Mouse (Mus musculus): ENCODE results near the gene Eya3.

The Eya3 gene

GRCm38 (mm10) chr4:132639191-132639713 lies 465 bp downstream of the Eya3 start:
- peak; percentile 23 for DNase-seq (ENCODE audit: low read depth, low spot score)

DNA sequence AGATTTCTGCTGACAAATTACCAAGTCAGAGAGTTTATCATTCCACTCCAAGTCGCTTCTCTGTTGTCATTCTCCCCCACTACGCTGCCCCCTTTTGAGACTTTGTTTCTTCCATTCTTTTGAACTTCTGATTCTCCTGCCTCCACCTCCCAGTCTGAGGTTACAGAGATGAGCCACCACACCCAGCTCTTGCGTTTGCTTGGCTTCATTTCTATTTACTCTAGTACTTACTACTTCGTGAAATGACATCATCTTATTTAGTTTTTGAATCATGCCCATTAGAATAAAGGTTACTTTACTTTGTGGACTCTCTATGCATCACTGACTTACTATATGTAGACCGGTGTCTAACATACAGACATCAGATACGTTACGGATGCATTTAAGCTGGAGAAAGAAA lies 8.7 kb downstream of the Eya3 start:
- DNase-seq (ENCODE audit: low read depth, low spot score): no peak

DNA sequence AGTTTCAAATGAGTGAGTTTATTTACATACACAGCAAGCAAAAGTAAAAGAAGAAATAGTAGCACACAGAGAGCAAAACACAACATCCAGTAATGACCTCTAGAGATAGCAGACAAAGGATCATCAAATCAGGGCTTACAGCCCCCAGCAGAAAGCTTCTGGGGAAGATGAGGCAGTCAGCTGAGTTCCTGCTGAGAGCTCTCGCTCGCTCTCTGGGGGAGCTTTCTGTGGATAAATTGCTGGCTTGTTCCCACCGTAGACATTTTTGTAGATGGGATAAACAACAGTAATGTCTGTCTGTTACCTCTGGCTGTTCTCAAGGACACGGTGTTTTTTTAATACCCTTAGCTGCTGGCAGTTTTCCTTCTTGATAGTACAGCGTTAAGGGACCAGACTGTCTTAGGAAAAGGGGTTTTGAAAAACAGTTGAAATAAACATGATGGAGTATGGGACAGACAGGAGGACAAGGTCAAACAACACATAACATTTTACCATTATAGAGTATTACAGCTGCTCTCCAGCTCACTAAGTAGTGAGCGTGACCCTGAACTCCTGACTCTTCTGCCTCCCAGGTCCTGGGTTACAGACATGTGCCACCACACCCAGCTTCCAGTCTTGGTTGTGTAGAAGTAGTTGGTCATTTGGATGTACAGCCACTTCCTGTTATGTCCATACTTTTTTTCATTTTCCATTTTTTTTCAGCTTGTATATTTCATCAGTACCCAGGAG lies 10.6 kb downstream of the Eya3 start:
- peak; percentile 81 for DNase-seq (ENCODE audit: low read depth, low spot score)

- DNase-seq (ENCODE audit: low read depth, low spot score): no peak
These were observed 14.1 kb downstream of the Eya3 start for GRCm38 (mm10) chr4:132652842-132653241.

- DNase-seq (ENCODE audit: low read depth, low spot score): no peak
These were observed 15.0 kb downstream of the Eya3 start for GRCm38 (mm10) chr4:132653799-132654198.

DNA sequence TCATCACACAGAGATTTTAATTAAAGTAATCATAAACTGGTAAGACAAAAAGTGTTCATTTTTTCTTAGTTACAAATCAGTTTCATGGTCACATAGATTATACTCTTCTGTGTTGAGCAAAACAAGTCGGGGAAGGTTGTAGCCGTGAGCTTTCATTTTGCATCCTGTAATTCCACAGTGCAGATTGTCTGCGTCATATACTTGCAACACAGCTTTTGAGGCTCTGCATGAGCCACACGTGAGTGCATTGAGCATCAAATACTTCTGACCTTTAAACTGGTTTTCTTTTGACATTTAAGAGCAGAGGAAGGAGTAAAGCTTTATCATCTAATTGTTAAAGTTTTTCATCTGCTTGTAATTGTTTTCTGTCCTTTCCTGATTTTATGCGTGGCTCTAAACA lies 16.5 kb downstream of the Eya3 start:
- no peak for DNase-seq (ENCODE audit: low read depth, low spot score)

GRCm38 (mm10) chr4:132659106-132659505 lies 20.3 kb downstream of the Eya3 start:
- DNase-seq (ENCODE audit: low read depth, low spot score): no peak

GRCm38 (mm10) chr4:132672697-132673096 lies 33.9 kb downstream of the Eya3 start:
- no peak for DNase-seq (ENCODE audit: low read depth, low spot score)

- DNase-seq (ENCODE audit: low read depth, low spot score): peak; percentile 50
These were observed 38.2 kb downstream of the Eya3 start for GRCm38 (mm10) chr4:132676771-132677539.

GRCm38 (mm10) chr4:132689634-132690033 lies 50.8 kb downstream of the Eya3 start:
- no peak for DNase-seq (ENCODE audit: low read depth, low spot score)

GRCm38 (mm10) chr4:132693366-132693765 lies 54.6 kb downstream of the Eya3 start:
- no peak for DNase-seq (ENCODE audit: low read depth, low spot score)

DNA sequence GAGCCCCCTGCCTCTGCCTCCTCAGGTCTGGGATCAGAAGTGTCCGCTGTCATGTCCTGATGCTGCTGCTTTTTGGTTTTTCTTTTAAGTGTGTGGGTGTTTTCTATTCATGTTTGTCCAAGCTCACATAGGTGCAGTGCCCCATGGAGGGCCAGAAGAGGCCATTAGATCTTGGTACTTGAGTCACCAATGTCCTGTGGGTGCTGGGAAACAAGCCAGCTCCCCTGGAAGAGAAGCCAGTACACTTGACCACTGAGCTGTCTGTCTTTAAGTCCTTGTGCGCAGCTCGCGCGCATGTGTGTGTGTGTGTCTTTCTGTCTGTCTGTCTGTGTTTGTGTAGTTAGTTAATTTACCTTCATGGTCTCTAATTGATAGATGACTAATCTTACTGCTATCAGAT lies 63.3 kb downstream of the Eya3 start:
- no peak for DNase-seq (ENCODE audit: low read depth, low spot score)

DNA sequence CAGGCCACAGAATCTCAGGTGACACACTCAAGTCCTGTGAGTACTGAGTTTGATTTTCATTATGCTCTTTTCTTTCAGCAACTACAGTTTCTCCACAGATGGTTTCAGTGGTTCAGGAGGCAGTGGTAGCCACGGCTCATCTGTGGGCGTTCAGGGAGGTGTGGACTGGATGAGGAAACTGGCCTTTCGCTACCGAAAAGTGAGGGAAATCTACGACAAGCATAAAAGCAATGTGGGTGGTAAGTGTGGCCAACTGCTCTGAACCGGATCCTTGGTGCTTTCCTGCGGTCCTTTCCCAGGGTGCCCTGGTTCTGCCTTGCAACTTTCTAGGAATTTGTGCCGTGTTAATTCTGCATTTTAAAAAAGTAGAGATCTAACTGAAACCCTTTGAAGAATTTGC lies 68.1 kb downstream of the Eya3 start:
- no peak for DNase-seq (ENCODE audit: low read depth, low spot score)

DNA sequence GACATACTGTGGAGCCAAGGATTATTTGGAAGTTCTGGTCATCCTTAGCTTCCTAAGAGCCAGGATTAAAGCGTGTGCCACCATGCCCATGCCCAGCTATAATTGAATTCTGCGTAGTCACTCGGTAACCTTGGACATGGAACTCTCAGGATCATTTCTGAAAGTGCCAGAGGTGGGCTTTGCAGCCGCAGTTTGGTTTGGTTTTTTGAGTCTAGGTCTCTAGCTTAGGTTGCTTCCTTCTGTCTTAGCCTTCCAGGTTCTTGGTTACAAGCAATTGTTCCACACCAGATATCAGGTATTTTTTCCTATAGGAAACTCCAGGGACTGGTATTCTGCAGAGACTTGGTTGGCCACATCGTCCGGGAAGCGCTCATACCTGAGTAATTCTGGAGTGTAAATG lies 74.4 kb downstream of the Eya3 start:
- no peak for DNase-seq (ENCODE audit: low read depth, low spot score)

GRCm38 (mm10) chr4:132718251-132718650 lies 79.5 kb downstream of the Eya3 start:
- DNase-seq (ENCODE audit: low read depth, low spot score): no peak

- no peak for DNase-seq (ENCODE audit: low read depth, low spot score)
These were observed 89.4 kb downstream of the Eya3 start for GRCm38 (mm10) chr4:132728233-132728632.

DNA sequence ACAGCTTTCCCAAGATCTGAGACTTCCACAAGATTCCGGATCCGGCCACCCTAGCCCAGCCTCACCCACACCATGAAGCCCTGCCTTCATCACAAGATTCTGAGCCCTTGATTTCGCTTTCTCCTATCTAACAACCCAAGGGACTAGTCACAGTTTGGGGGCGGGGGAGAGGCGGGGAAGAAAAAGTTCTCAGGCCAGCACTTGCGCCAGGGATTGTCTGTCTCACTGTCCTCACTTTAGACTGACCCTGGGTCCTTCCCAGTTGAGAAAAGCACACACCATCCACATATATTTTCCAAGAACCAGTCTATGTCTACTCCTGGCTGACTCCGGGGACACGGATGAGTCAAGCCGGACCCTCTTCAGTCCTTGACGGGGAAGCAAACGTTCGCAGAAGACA lies 92.8 kb downstream of the Eya3 start:
- DNase-seq (ENCODE audit: low read depth, low spot score): no peak

DNA sequence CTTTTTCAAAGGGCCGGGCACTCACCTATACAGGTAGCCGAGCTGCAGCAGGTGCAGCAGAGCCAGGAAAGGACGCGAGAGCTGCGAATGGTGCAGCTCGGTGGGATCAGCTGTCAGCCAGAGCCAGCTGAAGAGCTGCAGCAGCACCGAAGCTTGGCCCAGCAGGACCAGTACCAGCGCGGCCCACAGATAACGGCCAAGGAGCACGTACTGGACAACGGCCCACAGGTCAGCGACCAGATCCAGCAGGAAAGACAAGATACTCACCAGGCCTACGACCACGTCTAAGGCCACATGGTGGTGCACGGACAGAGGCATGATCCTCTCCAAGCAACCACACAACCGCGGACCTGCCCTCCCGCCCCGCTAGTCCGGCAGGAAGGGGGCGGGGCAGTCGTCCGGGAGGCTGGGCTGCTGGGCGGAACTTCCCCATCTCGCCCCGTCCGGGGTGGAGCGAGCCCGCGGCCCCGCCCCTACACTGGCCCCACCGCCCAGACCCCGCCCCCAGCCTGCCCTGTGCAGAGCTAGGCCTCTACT lies 93.4 kb downstream of the Eya3 start, which contains the start of gene Xkr8:
Gene Xkr8 (minus strand): TSS at position 399 of the 537 bp plus-strand sequence.
- peak; percentile 83 for DNase-seq (ENCODE audit: low read depth, low spot score)

DNA sequence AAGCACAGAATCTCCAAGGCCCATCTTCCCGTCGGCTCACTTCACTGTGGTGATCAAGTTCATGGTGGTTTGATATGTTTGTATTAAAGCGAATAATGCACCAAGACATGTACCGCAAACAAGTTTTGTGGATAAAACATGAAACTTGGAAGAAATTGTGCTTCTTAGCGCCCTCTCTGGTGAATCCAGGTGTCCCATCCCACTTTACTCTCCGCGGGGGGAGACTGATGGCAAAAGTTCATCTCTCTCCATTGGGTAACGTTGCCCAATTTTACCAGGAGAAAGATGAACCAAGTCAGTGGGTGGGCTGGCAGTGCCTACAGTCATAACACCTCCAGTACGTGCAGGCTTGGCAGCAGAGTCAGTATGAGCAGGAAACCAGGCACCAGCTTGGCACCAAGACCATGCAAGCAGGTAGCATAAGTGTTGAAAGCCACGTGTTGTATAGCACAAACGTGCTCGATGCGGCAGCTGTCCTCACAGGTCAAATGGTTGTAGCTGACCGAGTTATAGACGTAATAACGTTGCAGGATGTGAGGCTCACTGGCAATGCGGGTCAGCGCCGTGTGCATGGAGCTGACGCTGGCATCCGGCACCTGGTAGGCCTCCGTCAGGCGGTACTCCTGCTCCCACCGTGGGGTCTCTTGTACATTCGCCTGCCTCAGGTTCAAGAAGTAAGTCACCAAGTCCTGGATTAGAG lies 94.4 kb downstream of the Eya3 start:
- peak; percentile 52 for DNase-seq (ENCODE audit: low read depth, low spot score)

GRCm38 (mm10) chr4:132734766-132735165 lies 96.0 kb downstream of the Eya3 start:
- DNase-seq (ENCODE audit: low read depth, low spot score): peak; percentile 46

DNA sequence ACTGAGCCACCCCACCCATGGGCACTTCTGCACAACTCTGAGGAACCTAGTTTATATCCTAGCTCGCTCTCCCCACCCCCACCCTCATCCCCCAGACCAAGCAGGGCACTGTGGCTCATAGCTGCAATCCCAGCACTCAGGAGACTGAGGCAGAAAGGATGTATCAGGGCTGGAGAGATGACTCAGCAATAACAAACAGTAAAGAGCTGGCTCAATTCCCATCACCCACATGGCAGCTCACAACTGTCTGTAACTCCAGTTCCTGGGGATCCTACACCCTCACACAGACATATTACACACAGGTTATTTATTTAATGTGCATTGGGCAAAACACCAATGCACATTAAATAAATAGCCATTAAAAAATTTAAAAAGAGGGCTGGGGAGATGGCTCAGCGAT lies 96.6 kb downstream of the Eya3 start:
- no peak for DNase-seq (ENCODE audit: low read depth, low spot score)

DNA sequence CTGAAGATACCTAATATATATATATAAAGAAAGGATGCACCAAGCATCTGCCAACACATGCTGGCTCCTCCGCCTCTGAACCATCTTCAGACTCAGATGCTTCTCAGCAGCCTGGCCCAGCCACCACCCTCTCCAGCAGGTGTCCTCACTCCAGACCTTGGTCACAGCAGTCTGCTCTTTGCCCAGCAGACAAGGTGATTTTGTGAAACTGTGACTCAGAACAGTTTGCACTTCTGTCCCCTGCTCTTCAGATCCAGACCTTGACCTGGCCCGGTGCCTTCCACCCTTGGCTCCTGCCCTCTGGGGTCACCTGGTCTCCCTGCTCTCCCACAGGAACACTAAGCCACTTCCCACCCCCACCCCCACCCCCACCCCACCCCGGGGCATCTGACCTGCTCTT lies 97.1 kb downstream of the Eya3 start:
- DNase-seq (ENCODE audit: low read depth, low spot score): peak; percentile 41

Measured in ES-CJ7 (cell line).